Mouse (Mus musculus) testis, postnatal 14 days (tissue): ENCODE measurements at regions not wholly inside any gene's neighbourhood (a gene's known extent, or its start where the extent isn't known, plus 50 kb on each side); places are given as distances from the start of the nearest gene placed in this dataset.

Experiments
- DNase-seq: peaks from one replicate; pipeline ENCODE4 v3.0.0; 2021; ENCODE audit warnings: low spot score

- no peak for DNase-seq
Measured at GRCm38 (mm10) chr7:75923951-75924467, 75.9 kb downstream of the Klhl25 start.

DNA sequence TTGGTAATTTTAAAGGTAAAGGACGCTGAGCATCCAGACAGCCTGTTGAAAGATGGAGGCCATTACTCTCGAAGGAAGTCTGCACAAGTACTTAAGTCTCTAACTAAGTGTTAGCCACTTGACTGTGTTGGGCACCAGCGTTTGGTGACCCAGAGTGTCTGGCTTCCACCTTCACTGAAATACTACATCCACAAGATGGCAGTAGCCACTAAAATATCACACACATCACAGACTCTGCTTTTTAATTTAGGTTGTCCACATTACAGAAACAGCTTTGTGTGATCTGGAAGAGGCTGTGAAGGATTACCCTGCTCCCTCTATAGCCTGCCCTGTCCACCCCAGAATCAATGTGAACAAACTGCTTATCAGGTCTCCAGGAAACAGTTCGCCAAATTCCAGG is 79.4 kb downstream of the Klhl25 start:
- DNase-seq = no peak

DNA sequence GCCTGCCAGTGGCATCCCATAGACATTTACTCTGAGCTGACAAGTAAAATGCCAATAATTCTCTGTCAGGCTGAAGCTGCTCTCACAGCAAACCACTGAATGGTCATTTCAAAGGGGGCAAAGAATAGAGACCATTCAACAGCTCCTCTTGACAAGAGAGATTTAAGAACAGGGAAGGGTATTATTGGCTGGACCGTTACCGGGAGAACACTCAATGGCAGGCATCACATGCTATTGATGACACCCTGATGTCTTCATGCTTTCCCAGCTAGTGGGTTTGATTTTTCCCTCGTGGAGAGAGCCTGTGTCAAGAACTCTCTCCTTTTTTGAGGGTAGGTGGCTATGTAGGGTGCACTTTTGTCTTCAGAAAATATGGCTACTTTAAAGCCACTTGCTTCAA is 95.7 kb downstream of the Klhl25 start:
- DNase-seq = no peak

DNA sequence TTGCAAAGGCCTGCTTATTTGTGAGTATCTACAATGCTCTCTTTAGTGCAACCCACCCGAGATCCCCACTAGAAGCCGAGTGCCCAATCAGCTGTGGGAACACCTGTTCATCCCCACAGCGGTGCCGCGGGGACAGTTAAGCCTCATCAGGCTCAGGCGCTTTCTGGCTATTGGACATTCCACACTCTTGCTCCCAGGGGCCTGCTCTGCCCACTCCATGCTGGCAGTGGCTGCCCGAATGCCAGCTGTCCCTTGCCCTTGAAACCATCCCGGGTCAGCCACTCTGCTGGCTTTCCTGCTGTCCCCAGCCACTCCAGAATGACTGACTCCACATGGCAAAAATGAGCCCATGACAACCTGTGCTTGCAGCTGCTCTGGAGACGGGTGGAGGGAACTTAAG is 107.6 kb downstream of the Klhl25 start:
- no peak for DNase-seq

- no peak for DNase-seq
Measured at GRCm38 (mm10) chr7:75957366-75957765, 109.3 kb downstream of the Klhl25 start.

GRCm38 (mm10) chr7:75959903-75960620 is 112.0 kb downstream of the Klhl25 start:
- no peak for DNase-seq

DNA sequence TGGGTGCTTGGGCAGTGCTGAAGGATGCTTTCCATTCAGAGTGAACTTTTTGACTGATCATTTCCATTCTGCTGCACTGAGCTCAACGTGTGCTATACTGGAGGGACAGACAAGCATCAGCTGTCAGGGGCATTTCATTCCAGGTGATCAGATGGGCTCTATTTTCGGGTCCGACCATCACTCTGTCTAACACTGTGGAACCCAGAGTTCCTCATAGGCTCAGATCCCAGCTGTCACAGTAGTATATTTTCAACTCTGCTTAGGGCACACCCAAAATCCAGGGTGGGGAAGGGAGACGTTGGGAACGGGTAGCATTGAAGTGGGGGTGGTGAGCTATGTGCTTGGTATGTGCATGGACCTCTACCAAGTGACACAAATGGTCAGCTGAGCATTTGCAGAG is 120.1 kb downstream of the Klhl25 start:
- DNase-seq = no peak

GRCm38 (mm10) chr7:75970914-75971313 is 122.8 kb downstream of the Klhl25 start:
- DNase-seq = no peak

GRCm38 (mm10) chr7:75971706-75972105 is 123.6 kb downstream of the Klhl25 start:
- no peak for DNase-seq

GRCm38 (mm10) chr7:75981560-75981959 is 133.4 kb downstream of the Klhl25 start:
- DNase-seq = no peak

GRCm38 (mm10) chr7:75983029-75983808 is 135.1 kb downstream of the Klhl25 start:
- no peak for DNase-seq

GRCm38 (mm10) chr7:75983809-75984171 is 135.7 kb downstream of the Klhl25 start:
- DNase-seq = no peak

DNA sequence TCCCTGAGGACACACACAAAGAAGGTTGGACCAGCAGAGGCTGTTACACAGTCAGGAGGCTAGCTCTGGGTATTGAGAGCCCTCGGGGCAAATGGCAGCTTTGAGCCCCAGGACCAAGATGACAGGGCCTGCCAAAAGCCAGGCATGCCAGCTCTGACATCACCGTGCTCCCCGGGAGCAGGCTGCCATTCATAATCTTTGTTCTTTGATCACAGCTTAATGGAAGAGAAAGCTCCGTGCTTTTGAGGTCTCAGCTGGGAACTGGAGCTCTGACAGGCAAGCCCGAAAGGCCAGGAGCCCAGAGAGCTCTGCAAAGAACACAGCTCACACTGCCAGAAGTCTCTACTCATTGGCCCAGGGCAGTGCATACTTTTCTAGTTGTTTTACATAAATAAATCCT is 150.7 kb downstream of the Klhl25 start:
- no peak for DNase-seq

GRCm38 (mm10) chr7:75999324-75999907 is 151.3 kb downstream of the Klhl25 start:
- DNase-seq = no peak

DNA sequence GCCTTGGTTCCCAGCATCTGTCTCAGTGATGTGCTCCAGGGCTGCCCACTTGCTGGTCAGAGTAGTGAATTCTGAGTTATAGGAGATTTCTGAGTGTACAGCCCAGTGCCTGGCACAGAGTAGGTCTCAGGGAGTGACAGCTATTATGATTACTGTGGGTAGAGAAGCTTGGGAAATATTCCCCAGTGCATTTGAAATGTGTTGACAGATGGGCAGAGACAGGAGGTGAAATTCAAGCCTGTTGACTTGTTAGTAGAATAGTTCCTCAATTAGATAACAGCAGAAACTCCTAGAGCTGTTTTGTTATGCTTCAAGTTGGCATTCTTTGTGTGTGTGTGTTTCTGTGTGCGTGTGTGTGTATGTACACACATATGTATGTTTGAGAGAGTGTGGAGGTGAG is 152.9 kb downstream of the Klhl25 start:
- DNase-seq = no peak

- DNase-seq = no peak
Measured at GRCm38 (mm10) chr7:76008226-76008625, 160.1 kb downstream of the Klhl25 start.

DNA sequence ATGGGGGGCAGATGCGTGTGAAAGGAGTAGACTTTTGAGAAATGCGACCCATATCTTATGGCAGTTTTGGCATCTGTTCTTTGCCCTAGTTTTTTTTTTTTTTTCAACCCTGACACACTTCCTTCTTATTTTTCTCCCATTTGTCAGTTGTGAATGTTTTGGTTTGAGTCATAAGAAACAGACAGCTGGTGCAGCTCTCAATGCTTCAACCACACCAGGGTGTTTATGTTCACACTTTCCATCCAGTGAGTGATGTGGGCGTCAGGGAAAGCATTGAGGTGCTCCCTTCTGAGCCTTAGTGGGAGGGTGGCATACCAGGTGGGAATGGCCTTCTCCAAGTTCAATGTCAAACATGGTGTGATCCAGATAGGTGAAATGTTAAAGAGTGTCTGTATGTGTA is 181.9 kb upstream of the Agbl1 start:
- DNase-seq = no peak

DNA sequence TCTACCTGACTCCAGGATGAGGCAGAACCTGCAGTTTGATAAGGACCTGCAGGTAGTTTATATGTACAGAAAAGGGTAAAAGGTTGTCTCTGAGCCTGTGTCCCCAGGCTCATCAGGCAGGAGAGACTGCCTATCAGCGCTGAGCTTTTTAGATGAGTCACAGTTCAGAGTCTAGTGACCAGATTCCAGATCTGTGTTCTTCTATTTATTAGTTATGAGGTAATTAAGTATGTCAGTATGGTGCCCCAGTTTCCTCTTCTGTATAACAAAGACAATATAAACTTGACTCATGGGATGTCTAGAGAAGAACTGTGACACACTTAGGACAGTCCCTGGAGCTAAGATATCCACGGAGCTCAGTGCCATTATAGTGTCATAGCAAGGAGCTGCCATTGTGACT is 180.3 kb upstream of the Agbl1 start:
- no peak for DNase-seq

- DNase-seq = no peak
Measured at GRCm38 (mm10) chr7:76053843-76054242, 175.8 kb upstream of the Agbl1 start.

GRCm38 (mm10) chr7:76099149-76099548 is 130.5 kb upstream of the Agbl1 start:
- no peak for DNase-seq

DNA sequence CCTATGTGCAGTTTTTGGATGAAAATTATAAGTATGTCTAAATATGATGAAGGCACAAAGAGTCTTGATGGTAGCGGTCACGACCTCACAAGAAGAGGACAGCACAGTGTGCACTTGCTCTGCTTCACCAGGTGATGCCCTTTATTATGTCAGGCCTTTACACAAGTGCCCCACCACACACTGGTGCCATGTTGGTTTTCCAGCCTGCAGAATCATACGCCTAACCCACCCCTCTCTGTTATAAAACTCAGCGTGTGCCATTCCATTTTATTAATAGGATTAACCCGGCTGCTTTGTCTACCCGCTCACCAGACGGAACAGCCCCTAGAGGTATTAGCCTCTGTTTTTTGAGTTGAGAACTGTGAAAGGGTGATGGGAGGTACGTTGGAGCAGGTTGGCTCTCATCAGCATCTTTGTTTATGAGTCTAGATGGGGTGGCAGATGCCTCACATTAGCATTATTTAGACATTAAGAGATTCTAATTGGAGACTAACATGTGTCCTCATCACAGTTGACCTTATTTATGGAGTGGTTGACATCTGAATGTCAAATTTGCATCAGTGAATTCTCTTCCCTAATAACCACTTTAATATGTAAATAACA is 108.3 kb upstream of the Agbl1 start:
- DNase-seq = no peak

DNA sequence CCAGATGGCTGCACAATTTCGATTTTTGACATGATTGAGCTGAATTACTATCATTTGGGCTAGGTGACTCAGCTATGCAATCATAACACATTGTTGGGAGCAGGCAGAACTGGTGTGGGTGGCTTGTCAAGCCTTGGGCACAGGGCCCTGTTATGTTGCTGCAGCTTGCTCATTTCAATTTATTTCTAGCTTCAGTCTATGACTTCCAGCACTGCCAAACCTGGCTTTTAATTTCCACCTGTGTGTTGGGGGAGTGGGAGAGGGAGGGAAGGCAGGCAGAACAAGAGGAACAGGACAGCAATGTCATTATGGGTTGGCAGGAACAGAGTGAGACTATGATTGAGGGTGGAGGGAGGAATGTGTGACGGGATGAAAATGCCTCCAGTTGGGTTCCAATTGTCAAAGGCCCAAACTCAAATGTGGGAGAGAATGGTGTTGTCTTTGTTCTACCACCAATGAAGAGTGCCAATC is 102.0 kb upstream of the Agbl1 start:
- DNase-seq = no peak

- no peak for DNase-seq
Measured at GRCm38 (mm10) chr7:76142455-76142854, 87.2 kb upstream of the Agbl1 start.
